Mouse (Mus musculus): ENCODE data around the gene Artn.

The Artn gene

DNA sequence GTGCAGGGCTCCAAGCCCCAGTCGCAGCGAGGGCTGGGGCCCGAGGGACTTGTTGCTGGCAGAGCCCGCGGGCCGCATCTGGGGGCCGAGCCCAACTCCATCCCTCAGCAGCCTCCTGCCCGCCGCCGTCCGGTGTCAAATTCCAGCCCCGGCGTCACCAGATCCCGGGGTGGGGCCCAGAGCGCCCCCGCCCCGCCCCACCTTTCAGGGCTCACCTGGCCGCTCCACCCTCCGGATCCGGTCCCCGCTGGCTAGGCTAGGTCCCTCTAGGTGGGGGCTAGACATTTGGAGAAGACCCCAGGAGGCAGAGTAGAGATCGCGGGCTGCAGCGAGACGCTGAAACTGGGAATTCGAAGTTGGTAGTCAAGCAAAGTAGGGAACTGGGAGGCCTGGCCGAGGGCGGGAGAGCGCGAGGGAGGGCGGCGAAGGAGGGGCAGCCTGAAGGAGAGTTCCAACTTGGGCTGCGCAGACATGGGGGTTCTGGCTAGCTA is at the start of gene Artn:
Gene Artn, minus strand, starts transcription at position 373 of the 491 bp plus-strand sequence.
- DNase-seq (ENCODE audit: low read depth) = no peak

DNA sequence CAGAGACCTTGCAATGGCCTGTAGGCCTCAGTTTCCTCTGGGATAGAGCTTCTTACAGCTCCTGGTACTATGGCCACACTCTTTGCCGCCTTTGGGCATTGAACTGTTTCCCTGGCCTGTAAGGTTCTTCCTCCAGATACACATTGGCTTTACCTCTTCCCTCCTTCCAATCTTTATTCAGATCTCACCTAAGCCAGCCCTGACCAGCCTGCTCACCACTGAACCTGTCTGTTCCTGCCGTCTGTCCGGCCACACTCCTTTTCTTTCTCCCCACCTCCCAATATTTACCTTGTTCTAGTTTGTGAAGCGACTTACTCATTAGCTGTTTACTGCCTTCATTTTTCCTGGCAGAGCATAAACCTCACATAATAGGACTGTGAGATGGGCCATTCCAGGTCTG is 49.6 kb upstream of the Artn start:
- DNase-seq (ENCODE audit: low read depth) = no peak

DNA sequence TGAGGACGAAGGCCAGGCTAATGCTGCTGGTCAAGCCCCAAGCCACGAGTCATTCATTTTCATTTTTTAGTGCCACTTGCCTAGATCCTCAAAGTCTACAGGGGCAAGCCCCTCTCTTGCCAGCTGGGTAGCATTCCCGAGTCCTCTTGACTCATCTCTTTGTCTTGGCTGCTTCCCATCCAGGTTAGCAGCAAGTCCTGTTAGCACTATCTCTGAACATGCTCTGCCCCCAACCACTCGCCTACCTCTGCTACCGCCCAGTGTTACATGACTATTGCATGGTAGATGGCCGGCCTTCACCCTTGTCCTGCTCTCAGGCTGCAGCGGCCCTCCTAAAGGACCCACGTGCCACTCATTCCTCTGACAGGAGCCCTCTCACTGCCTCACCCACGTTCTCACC is 48.7 kb upstream of the Artn start:
- no peak for DNase-seq (ENCODE audit: low read depth)

DNA sequence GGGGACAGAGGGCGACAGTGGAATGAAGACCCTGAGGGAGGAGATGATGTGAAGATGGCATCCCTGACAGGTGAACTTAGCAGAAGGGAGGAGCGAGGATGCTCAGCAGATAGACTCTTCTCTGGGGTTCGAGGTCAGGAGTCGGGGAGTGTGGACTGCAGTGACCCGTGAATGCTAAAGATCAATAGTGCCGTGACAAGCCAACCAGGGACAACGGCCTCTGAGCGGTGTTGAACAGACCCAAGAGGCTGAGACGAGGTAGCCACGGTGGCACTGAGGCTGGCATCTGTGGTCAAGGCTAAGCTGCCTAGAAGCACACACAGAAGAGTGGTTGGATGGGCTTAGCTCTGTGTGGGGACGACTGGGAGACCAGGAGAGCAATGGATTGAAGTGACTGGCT is 48.3 kb upstream of the Artn start:
- DNase-seq (ENCODE audit: low read depth) = no peak

DNA sequence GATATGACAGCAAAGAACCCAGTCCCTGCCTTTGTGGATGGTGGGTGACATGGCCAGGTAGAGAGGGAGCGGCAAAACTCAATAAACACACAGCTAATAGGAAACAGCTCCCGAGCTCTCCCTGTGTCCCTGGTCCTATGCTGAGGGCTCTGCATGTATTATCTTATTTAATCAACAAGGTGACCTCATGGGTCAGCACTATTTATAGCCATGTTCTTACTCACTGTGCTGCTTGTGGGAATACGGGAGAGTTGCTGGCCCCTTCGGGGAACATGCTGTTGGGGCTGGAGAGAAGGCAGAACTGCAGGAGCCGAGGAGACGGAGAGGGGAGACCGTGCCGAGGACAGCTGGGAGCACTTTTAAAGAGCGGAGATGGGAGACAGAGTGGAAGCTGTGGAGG is 47.8 kb upstream of the Artn start:
- DNase-seq (ENCODE audit: low read depth) = no peak

DNA sequence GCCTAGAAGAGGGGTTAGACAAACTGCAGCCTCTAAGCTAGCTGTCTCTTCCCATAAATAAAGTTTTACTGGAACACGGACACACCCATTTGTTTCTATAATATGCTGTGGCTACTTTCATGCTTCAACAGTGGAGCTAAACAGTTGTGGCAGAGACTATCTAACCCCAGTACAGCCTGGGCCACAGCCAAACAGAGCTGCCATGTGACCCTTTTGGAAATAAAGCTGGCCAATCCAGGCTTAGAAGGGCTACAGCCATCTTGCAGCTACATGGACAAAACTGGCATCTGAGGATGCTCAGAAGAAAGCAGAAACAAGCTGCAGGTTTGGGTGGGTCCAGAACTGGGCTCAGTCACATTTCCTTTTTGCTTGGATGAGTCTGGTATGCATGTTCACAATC is 46.3 kb upstream of the Artn start:
- DNase-seq (ENCODE audit: low read depth) = no peak

DNA sequence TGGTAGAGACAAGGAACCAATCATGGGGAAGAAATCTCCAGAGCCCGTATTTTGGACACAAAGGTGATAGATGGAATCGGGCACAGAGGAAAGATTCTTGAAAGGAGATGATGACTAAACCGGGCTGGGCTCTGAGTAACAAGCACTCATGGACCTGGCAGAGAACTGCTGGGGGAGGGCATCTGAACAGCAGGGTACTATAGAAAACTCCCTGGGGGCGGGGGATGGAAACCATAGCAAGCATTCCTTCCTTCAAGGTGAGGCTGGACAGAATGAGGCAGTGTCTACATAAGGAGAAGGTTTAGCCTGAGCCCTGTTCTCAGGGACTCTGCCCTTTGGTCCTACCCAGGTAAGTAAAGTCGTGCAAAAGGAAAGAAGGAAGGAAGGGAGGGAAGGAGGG is 45.2 kb upstream of the Artn start:
- no peak for DNase-seq (ENCODE audit: low read depth)

DNA sequence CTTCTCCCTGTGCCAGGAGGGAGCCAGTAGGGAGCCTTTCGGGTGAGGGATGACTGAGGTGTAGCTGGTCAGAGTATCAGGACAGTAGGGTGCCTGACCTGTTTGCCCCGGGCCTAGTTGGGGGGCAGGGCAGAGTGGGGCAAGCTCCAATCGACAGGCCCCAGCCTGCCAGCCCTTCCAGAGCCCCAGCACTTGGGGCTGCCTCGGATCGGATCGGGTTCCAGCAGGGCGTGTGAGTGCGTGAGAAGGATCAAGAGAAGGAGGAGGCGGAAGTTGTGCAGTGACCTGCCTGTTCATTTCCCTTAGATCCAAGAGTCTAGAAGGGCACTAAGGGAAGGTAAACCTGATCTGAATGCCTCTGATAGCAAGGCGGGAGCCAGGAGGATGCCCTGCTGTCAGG is 43.4 kb upstream of the Artn start:
- no peak for DNase-seq (ENCODE audit: low read depth)

DNA sequence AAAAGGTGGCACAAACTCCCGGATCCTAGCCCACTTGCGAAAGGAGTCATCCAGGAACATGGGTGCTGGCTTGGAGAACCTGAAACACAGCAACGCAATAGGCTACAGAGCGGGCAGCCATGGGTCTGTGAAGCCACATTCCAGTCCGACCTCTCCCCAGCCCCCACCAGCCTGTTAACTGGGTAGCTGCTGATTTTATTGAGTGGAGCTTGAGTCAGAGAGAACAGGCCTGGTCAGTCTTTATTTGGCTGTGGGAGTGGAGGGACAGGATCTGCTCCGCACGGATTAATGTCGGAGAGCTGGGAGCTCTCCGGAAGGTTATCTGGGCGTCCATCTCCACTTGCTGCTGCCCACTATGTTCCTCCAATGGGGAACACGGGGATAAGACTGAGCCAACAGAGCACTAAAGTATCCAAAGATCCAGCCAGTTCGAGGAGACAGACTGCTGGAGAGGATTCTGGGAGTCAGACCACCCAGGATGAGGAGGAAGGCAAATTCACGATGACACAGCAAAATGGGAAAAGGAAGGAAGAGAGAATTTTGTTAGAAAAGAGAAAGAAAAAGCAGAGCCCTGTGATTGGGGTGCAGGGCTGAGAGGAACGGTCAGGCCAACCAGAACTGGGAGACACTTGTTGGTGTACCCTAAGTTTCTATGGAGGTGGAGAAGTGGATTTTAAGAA is 34.9 kb upstream of the Artn start:
- no peak for DNase-seq (ENCODE audit: low read depth)

DNA sequence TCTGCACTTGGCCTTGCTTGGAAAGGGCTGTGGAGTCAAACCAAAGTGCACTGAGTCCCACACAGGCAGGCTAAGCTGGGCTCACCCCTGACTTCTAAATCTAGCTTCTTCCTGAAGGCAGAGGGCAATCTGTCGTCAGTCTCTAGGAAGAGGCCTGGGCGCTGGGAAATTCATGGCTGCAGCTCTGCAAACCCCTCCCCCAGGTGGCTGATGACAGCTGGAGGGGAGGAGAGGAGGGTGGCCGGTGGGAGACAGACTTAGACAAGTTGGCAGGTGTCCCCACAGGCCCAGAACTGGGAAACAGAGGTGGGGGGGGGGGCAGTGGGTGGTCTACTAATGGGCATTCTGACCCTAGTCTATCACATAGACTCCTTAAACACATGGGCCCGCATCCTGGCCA is 27.9 kb upstream of the Artn start:
- no peak for DNase-seq (ENCODE audit: low read depth)

DNA sequence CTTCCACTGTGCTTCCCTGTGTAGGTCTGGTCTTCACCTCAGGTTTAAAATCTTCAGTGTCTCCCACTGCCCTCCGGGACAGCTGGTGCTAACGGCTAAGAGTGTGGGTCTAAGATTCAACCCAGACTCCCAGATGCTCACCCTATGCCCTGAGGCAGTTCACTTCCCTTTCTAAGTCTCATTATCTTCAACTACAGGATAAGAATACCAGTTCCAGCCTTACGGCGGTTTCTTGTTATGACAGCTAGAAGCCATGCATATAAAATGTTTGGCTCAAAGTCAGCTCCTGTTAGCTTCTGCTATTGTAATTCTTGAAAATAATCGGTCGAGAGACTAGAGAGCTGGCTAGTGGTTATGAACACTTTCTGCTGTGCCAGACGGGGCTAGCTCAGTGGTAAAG is 17.9 kb upstream of the Artn start:
- no peak for DNase-seq (ENCODE audit: low read depth)

DNA sequence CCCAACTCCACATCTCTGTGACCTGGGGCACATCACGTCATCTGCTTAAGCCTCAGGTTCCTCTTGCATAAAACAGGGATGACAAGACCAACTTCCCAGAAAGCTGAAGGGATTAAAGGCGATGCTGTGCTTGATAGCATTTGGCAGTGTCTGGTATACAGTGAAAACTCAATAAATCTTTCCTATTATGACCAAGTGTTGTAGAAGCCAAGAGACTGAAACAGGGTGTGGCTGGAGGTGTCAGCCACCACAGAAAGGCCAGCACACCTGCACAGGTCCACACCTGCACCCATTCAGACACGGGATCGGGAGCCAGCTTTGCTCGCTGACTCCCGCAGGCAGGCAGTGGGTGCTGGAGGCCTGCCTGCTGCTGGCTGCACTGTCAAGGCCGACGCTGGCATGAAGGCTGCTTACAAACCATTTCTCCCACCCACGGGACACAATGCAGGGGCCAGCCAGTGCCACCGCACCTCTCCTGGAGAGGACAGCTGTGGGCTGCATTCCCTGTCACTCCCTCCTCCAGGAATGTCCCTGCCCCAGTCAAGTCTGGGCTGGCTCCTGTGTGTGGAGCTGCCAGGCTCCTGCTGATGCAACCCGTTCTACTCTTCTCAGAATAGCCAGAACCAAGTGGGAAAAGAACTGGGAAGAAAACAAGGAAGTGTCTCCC is 17.2 kb upstream of the Artn start:
- DNase-seq (ENCODE audit: low read depth) = no peak

DNA sequence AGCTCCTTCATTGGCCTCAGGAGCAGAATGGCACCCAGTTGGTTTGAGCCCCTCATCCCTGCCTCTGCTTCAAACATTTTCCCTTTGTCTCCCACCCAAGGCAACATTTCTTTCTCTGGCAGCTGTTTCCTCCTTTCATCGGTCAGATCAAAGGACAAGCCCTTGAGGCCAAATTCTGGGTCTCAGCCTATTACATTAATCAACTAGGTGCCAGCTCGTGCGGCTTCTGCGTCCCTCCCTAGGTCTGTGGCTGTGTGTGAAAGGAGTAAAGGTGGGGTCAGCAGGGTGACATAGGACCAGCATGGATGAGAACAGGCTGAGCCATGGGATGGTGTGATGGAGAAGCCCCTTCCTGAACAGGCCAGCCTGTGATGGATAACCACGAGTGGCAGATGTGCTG is 13.8 kb upstream of the Artn start:
- no peak for DNase-seq (ENCODE audit: low read depth)

DNA sequence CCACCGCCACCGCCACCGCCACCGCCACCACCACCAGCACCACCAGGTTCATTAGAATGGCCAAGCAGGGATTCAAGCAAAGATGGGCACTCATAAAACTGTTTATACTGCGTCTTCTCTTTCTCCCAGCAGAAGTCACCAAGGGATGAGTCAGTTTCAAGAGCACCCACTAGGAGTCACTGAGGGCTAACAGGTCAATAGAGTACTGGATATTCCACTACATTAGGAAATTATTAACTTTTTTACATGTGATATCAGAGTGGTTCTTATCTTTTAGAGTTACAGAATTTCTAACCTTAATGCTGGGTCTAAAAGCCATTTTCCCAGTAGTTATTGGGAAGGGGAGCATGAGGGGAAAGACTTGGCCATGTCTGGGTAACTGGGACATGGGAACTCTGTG is 7.4 kb upstream of the Artn start:
- DNase-seq (ENCODE audit: low read depth) = no peak

DNA sequence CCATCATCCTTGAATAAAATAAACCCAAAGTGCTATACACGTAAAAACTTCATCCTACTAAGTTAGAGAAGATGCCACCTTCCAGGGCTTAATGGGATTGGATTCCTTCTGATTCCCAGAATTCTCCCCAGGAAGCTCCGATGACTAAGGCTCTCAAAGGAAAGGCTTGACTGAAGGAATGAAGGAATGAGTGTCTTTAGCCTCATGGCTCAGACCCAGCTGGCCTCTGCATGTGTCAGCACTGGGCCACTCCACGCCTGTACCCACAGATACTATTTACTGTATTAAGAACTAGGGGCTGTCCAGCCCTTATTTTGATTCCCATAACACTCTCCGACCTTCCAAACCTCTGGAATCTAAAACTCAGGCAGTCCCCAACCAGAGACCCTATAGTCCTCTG is 4.5 kb upstream of the Artn start:
- DNase-seq (ENCODE audit: low read depth) = no peak

DNA sequence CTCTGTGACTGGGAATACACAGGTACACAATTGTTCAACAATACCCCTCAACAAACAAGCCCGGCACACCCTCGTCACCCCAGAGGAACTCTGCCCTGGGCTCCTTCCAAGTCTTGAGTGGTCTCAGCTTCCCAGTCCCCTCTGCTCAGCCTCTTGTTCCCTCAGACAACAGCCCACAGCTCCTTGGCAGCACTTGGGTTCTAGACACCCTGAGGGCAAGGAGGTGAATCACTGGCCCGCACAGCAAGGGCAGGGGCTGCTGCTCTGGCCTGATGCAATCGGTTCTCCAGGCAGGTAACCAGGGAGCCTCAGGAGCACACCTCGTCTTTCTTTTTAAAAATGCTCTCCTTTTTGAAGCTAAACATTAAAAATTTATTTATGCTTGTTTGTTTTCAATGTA is 3.7 kb upstream of the Artn start:
- DNase-seq (ENCODE audit: low read depth) = no peak

DNA sequence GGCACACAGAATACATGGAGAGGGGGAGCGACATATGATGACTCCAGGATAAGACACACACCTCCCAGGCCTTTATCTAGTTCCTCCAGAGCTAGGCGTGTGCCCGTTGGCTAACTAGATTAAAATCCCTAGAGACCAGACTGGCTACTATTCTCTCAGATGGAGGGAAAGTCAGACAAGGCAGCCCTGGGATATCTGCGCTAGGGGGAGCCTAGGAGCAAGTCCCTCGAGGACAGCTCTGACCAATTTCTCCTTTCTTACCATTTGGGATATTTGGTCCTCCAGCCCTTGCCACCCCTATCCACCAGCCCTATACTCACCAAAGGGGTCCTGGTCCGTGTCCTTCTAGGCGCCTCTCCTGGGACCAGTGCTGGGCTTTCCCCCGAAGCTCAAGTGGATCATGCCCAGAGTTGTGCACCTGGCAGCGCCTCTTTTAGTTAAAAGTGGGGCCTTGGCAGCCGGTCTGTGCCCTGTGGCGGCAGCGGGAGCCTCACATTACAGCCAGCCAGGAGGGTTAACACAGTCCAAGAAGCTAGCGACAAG is 793 bp downstream of the Artn start:
- DNase-seq (ENCODE audit: low read depth) = no peak

DNA sequence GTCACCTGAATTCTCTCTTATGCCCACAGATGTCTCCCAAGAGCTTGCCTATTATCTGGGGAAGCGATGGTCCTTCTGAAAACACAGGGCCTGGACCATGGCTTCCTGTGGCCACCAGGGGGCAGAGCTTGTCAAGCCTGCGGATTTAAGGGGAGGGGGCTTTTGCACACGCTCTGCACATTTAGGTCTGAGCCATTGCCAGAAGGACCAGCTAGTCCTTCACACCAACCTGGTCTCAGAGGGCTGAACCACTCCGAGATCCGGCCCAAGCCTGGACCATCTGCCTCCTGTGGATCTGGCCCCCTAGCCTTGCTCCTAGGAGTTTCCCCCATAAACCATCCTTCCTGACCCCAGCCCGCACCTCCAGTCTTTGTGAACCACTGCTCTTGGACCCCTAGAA is 1.3 kb downstream of the Artn start:
- peak; percentile 40 for DNase-seq (ENCODE audit: low read depth)

DNA sequence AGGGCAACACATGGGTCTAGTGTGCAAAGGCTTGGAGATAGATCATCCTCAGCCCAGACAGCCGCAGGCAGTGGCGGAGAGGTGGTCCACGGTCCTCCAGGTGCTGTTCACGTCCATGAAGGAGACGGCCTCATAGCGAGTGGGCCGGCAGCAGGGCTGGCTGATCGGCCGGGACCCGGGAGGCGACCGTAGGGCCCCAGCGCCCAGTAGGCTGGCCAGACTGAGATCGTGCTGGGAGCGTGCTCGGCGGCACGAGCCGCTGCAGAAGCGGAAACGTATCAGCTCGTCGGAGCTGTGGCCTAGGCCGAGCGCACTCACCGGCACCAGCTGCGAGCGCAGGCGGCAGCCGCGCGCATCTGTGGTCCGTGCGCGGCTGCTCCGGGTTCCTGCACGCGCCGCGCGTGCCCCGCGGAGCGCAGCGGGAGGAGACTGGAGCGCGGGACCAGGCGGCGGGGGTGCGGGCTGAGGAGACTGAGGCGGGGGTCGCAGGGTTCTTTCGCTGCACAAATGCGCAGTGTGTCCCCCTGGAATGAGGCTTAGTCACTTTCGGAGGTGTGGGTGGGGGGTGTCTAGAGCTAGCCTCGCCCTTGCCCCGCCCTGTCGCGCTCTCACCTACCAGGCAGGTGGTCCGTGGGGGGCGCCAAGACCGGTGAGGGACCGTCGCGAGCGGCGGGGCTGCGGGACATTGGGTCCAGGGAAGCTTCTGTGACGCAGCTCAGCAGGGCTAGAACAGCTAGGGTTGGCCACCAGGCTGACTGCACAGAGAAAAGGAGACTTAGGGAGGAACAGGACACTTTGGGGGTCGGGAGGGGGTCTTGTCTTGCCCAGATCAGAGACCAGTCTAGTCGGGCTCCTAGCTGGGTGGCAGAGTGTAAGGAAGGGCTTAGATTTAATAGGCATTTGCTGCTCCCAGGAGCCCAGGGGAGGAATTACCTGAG is 2.7 kb downstream of the Artn start:
- DNase-seq (ENCODE audit: low read depth) = no peak

DNA sequence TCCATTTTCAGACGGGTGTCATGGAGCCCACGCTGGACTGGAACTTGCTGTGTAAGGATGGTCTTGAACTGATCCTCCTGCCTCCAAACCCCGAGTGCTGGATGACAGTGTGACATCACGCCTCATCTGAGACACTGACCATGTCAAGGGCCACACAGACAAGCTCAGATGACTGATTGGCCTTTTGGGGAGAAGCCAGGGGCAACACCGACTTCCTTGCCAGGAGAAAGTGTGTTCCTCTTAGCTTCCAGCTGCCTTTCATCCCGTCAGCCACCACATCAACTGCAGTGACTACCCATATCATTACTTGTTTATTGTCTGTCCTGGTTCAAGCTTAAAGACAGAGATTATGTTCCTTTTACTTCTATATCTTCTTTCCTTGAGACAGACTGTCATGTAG is 4.6 kb downstream of the Artn start:
- no peak for DNase-seq (ENCODE audit: low read depth)

DNA sequence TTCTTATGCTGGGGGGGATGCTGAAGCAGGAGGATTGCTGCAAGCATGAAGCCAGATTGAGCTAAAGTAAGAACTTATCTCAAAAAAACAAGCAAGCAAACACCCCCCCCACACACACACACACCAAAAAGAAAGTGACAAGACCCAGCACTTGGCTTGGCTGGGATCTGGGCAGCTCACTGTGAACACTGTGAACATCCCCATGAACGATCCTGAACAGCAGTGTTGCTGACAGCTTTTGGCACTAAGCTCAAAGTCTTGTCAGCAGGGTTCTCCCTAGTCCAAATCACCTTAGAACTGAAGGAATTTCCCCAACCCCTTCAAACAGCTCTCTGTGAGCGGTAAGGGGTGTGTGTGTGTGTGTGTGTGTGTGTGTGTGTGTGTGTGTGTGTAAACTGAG is 6.1 kb downstream of the Artn start:
- DNase-seq (ENCODE audit: low read depth) = no peak

DNA sequence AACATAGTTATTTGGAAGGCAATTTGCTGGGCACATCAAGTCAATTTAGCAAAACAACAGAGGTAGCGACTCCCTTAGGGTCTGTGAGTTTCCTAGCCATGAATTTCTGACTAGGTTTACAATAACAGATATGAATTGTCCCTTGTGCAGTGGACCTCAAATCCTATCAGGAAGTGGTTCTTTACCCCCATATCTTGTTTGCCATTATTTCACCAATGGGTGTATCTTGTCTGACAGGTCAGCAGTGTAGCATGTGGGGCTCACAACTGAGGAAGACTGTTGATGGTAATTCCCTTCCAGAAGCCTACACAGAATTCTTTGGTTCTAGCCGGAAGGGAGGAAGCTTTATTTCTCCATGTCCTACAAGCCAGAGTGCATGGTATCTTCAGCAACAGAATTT is 8.2 kb downstream of the Artn start:
- DNase-seq (ENCODE audit: low read depth) = no peak

DNA sequence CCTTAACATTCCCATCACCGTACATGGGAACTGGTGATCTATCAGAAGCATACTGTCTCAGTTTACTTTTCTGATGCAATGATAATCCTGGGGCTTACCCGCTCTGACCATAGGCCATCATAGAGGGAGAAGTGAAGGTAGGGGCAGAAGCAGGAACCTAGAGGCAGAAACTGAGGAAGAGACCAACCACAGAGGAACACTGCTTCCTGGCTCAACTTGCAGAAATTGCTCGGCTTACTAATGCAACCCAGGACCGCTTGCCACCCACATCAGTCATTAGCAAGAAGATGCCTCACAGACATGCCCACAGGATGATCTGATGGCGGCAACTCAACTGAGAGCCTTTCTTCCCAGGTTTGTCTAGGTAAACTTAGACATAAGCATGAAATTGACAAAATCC is 10.8 kb downstream of the Artn start:
- no peak for DNase-seq (ENCODE audit: low read depth)
